Mouse (Mus musculus): ENCODE results near the gene Tmem98. TPM values are rescaled to one million over a fixed set of nuclear protein-coding genes. Genes with fewer than 3 reads are reported as not detected.

The Tmem98 gene
- polyA plus RNA-seq (2014; fragmentation: Illumina TruSeq; extraction: RNeasy Lipid Tissue Mini Kit (QIAGEN cat#74804); ENCODE audit: low read depth, low replicate concordance): 21.1 TPM

DNA sequence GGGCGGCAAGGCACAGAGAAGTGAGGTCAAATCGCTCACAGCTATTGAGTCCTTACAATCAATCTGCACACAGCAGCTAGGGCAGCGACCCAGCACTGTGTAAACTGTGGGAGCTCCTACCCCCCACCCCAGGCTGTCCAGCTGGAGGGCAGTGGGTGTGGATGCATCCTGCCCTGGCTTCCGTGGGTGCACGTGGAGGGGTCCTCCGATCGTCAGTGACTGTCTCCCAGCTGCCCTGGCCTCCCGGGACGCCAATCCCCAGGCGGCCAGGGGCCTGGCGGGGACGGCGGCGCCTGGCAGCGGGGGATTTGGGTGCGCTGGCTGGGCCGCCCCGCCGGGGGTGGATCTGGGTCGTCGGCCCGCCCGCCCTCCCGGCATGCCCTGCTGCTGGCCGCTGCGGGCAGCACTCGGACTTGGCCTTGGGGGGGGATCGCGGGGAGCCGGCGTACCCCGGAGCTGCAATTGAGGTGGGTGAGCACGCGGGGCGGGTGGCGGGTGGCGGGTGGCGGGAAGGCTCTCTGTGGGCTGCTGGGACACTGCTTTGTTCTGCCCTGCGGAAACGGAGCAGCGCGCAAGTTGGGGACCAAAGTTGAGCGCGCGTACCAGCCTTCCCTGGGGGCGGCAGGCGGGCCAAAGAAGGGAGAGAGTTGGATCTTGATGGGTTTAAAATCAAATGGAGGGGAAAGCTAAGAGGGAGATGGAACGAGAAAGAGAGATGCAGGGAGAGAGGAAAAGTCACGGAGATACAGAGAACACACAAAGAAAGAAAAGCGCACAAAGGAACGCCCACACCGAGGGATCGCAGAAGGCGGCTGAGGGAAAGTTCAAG, at the start of gene Tmem98:
Gene Tmem98 (plus strand): TSS at position 183 of the 829 bp plus-strand sequence.

DNA sequence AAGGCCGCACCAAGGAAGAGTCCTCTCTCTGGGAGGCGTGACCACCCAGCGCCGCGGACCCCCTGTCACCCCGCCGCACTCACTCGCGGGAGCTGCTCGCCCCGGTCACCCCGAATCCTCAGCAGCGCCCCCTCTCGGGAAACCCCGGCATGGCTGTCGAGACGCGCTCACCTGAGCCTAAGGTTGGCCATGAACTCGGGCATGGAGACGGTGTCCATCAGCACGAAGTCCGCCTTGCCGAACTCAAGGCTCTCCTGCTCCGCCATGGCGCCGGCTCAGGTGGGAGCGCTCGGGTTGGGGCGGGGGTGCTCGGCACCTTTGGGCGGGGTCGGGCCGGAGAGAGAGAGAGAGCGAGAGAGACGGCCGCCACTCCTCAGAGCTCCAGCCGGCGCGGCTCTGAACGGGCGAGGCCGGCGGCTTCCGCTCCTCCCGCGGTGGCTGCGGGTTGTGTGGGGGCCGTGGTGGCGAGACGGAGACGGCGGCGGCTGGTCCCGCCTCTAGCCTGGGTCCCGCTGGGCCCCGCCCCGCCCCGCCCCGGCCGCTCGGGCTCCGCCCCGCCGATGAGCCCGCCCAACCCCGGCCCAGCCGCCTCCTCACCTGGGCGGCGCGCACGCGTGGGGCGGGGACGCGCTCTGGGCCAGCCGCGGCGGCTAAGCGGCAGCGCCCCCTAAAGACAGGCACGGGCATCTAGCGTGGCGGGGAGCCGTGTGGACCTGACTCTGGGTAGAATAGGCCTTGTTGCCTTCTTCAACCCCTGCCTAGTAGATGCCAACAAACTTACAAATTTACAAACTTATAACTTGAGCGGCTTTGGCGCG, 30.2 kb upstream of the Tmem98 start, which contains the start of gene Myo1d:
Gene Myo1d (minus strand): TSS at position 499 of the 818 bp plus-strand sequence.

DNA sequence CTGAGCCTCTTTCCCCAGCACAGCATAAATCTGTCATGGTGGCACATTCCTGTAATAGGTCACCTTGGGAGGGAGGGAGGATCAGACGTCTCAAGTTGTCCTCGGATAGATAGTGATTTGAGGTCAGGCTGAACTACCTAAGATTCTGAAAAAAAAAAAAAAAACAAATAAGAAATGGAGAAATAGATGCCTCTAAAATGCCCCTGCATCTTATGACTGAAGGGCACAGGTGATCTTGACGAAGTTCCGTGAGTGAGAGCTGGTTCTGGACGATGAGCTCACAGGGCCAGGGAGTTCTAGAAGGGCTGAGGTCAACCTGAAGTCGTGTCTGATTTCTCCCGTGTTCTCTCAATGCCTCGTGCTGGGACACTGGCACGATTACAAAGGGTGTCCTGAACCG, 48.1 kb downstream of the Tmem98 start, which contains the start of gene Spaca3:
Gene Spaca3 (plus strand): TSS at position 301 of the 400 bp plus-strand sequence.

Other genes with a start within 250 kb of the Tmem98 start
- gene Myo1d, start 30.1 kb upstream of the Tmem98 start, polyA plus RNA-seq (2014; fragmentation: Illumina TruSeq; extraction: RNeasy Lipid Tissue Mini Kit (QIAGEN cat#74804); ENCODE audit: low read depth, low replicate concordance): 8.0 TPM
- not detected for gene Spaca3, start 48.2 kb downstream of the Tmem98 start, polyA plus RNA-seq (2014; fragmentation: Illumina TruSeq; extraction: RNeasy Lipid Tissue Mini Kit (QIAGEN cat#74804); ENCODE audit: low read depth, low replicate concordance)